Mouse (Mus musculus): Measurements from ENCODE around the gene Raph1.

Raph1 gene

DNA sequence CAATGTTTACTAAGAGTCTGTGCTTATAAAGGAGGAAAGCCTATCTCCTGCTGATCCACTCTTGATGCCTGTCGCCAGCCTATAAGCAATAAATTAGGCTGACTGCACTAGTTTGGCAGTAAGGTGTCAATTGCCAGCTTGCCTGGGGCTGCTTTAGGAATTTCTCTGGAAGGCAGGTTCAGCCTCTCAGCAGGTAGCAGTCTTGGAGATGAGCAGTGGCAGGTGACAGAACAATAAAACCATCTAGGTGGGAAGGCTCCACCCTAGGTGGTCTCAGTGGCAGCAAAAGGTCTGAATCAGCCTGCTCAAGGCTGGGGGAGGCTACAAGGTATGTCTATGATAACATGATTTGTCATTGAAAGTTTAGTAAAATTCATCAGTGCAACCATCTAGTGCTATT is 134.4 kb downstream of the Raph1 start:
- no peak for DNase-seq (ENCODE audit: low read depth)
